Mouse (Mus musculus) cerebellum, adult 2 months (tissue): ENCODE measurements at regions not wholly inside any gene's neighbourhood (a gene's known extent, or its start where the extent isn't known, plus 50 kb on each side); places are given as distances from the start of the nearest gene placed in this dataset.

Experiments used
- DNase-seq, 2 experiments: peaks; one replicate each; pipeline ENCODE4 v3.0.0; 2021
- H3K27ac ChIP-seq: fragments of 200-500 bp; 2 replicates; pipeline ENCODE4 v1.5.1; 2012; ENCODE audit warnings: low read length, control low read depth, inconsistent platforms; ENCODE audit not compliant: insufficient read depth
- H3K27me3 ChIP-seq: fragments of 200-500 bp; 2 replicates; pipeline ENCODE4 v1.6.1; 2012; ENCODE audit warnings: inconsistent platforms, mild to moderate bottlenecking, low read length, moderate library complexity; ENCODE audit not compliant: control insufficient read depth, insufficient read depth
- H3K4me1 ChIP-seq: fragments of 200-500 bp; 2 replicates; pipeline ENCODE4 v1.6.1; 2011; ENCODE audit warnings: low read length; ENCODE audit not compliant: control insufficient read depth, insufficient read depth
- H3K4me3 ChIP-seq: fragments of 200-500 bp; replicated peaks from 2 replicates; pipeline ENCODE3; 2011; ENCODE audit warnings: mild to moderate bottlenecking, low read depth, low read length, control low read depth; ENCODE audit not compliant: insufficient read depth
- CTCF ChIP-seq: fragments of 200-500 bp; IDR thresholded peaks from 2 replicates; pipeline ENCODE4 v1.5.1; 2011; ENCODE audit warnings: low read depth, mild to moderate bottlenecking, control low read depth, low read length, moderate library complexity, borderline replicate concordance; ENCODE audit not compliant: insufficient read depth
- POLR2A ChIP-seq: fragments of 200-500 bp; IDR thresholded peaks from 2 replicates; pipeline ENCODE4 v1.6.1; 2011; ENCODE audit warnings: low read length, control low read depth, borderline replicate concordance; ENCODE audit not compliant: insufficient read depth
- WGBS: fragments of 180-500 bp; shearing (Covaris S2); methylation state at CpG from one replicate; pipeline ENCODE4 v1.1.7; 2018; 5-methylcytosine and 5-hydroxymethylcytosine counted together

- no peak overlapping the region for H3K4me3 ChIP-seq
- WGBS: 90% methylated on average over 15 of the region's 15 CpGs
- DNase-seq: no peak
- no peak overlapping the region for H3K27ac ChIP-seq
- H3K4me1 ChIP-seq: no peaks in the 10 kb centered on the region
- TF ChIP-seq CTCF (no peak), POLR2A (no peak)
- no peaks in the 10 kb centered on the region for H3K27me3 ChIP-seq
Observed at GRCm38 (mm10) chr3:81351739-81352138, 315.5 kb downstream of the Pdgfc start.

DNA sequence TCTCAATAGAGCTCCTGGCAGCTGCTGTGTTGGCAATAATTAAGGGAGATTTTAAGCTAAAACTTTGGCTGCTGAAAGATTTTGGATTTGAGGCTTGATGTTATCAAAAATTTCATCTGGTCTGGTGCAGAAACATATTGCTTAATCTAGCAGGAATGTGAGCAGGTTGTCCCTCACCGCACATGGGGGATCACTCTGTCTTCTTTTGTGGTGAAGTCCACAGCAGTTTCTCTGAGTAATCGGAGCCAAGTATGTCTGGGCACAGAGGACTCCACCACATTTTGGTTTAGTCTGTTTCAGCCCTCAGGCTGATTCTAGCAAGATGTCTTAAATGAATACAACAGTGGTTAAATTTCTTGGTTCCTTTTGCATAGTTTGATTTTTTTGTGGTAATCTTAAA is 331.7 kb downstream of the Pdgfc start:
- H3K27me3 ChIP-seq: no peaks in the 10 kb centered on the region
- H3K27ac ChIP-seq: no peak overlapping the region
- H3K4me1 ChIP-seq: no peaks in the 10 kb centered on the region
- 28% methylated on average over 2 of the region's 2 CpGs for WGBS
- H3K4me3 ChIP-seq: no peak overlapping the region
- TF ChIP-seq CTCF (no peak), POLR2A (no peak)
- no peak for DNase-seq

GRCm38 (mm10) chr3:81368642-81369041 is 332.4 kb downstream of the Pdgfc start:
- Histone ChIP-seq H3K27ac (no peak overlapping the region), H3K27me3 (no peaks in the 10 kb centered on the region), H3K4me3 (no peak overlapping the region), H3K4me1 (no peaks in the 10 kb centered on the region)
- 84% methylated on average over 2 of the region's 2 CpGs for WGBS
- TF ChIP-seq CTCF: no peak
- no peak for TF ChIP-seq POLR2A
- no peak for DNase-seq

DNA sequence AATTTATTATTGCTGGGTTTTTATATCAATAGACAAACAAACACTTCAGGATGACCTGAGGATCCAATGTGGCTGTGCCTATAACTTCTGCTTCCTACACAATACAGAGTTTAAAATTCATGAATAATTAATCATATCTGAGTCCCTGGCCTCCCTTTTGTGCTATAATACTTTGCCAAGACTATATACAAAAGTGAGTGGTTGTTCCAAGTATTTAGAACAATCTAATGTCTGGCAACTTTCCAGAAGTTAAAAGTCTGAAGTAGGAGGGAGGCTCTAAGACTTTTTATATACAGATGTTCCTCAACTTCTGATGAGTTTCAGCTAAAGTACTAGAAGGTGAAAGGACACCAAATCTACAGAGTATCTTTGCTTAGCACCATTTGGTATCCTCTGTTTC is 333.5 kb downstream of the Pdgfc start:
- Histone ChIP-seq H3K27ac (no peak overlapping the region), H3K4me1 (no peaks in the 10 kb centered on the region), H3K4me3 (no peak overlapping the region), H3K27me3 (no peaks in the 10 kb centered on the region)
- TF ChIP-seq CTCF: no peak
- TF ChIP-seq POLR2A: no peak
- no peak for DNase-seq

GRCm38 (mm10) chr3:81375990-81376389 is 339.8 kb downstream of the Pdgfc start:
- TF ChIP-seq POLR2A (no peak), CTCF (no peak)
- WGBS: 83% methylated on average over 2 of the region's 2 CpGs

GRCm38 (mm10) chr3:81377466-81377865 is 341.2 kb downstream of the Pdgfc start:
- Histone ChIP-seq H3K27ac (no peak overlapping the region), H3K4me1 (no peaks in the 10 kb centered on the region), H3K27me3 (no peaks in the 10 kb centered on the region), H3K4me3 (no peak overlapping the region)
- 61% methylated on average over 3 of the region's 3 CpGs for WGBS
- TF ChIP-seq POLR2A (no peak), CTCF (no peak)
- DNase-seq: no peak

More at GRCm38 (mm10) chr3:81375990-81376389, 339.8 kb downstream of the Pdgfc start:
- Histone ChIP-seq H3K27ac (no peak overlapping the region), H3K27me3 (no peaks in the 10 kb centered on the region), H3K4me3 (no peak overlapping the region), H3K4me1 (no peaks in the 10 kb centered on the region)
- DNase-seq: no peak

- H3K27me3 ChIP-seq: no peaks in the 10 kb centered on the region
- TF ChIP-seq CTCF: no peak
- no peak for TF ChIP-seq POLR2A
- DNase-seq: no peak
- H3K27ac ChIP-seq: no peak overlapping the region
- 93% methylated on average over 1 of the region's 1 CpGs for WGBS
- no peaks in the 10 kb centered on the region for H3K4me1 ChIP-seq
- no peak overlapping the region for H3K4me3 ChIP-seq
Observed at GRCm38 (mm10) chr3:81379362-81379761, 343.1 kb downstream of the Pdgfc start.

GRCm38 (mm10) chr3:81386931-81387330 is 350.7 kb downstream of the Pdgfc start:
- H3K27ac ChIP-seq: no peak overlapping the region
- no peak for DNase-seq
- no peak for TF ChIP-seq POLR2A
- no peak for TF ChIP-seq CTCF
- no peak overlapping the region for H3K4me3 ChIP-seq
- 0 out of 2 replicates have a peak, but pooled peaks cover 2% of the 10 kb centered on the region for H3K4me1 ChIP-seq
- H3K27me3 ChIP-seq: no peaks in the 10 kb centered on the region; the same call in 1 of the 2 replicates
- 90% methylated on average over 14 of the region's 14 CpGs for WGBS
